Mouse (Mus musculus) heart, postnatal 0 days (tissue): ENCODE data around the gene Grid2. TPM values are rescaled to one million over a fixed set of nuclear protein-coding genes. Genes with fewer than 3 reads are reported as not detected.

Source experiments
- ATAC-seq: fragments of 200-750 bp; cut with Nextera tagmentation; 2 replicates; pipeline ENCODE4 v1.8.0; 2017; ENCODE audit warnings: low read depth, moderate number of reproducible peaks, moderate library complexity; ENCODE audit not compliant: insufficient read depth
- DNase-seq: peaks from one replicate; pipeline ENCODE4 v3.0.0-alpha.2; 2016; ENCODE audit warnings: low spot score
- H3K27ac ChIP-seq: fragments of 300-500 bp; sonication (generic); 2 replicates; pipeline ENCODE4 v1.5.1; 2014; ENCODE audit warnings: low read depth, mild to moderate bottlenecking
- H3K27me3 ChIP-seq: fragments of 300-500 bp; sonication (generic); 2 replicates; pipeline ENCODE4 v1.6.1; 2014; ENCODE audit warnings: low read length, mixed read lengths; ENCODE audit not compliant: control insufficient read depth, insufficient read depth
- H3K36me3 ChIP-seq: fragments of 300-500 bp; sonication (generic); replicated peaks from 2 replicates; pipeline ENCODE4 v1.6.1; 2014; ENCODE audit warnings: low read length, mixed read lengths; ENCODE audit not compliant: control insufficient read depth, insufficient read depth
- H3K4me1 ChIP-seq: fragments of 300-500 bp; sonication (generic); 2 replicates; pipeline ENCODE4 v1.6.1; 2014; ENCODE audit warnings: antibody characterized with exemption; ENCODE audit not compliant: control insufficient read depth, insufficient read depth
- H3K4me2 ChIP-seq: fragments of 300-500 bp; sonication (generic); 2 replicates; pipeline ENCODE4 v1.6.1; 2014; ENCODE audit warnings: low read depth, mild to moderate bottlenecking, low read length, moderate library complexity
- H3K4me3 ChIP-seq: fragments of 300-500 bp; sonication (generic); 2 replicates; pipeline ENCODE4 v1.5.1; 2014; ENCODE audit warnings: low read depth, low read length
- H3K9ac ChIP-seq: fragments of 300-500 bp; sonication (generic); replicated peaks from 2 replicates; pipeline ENCODE4 v1.6.1; 2014; ENCODE audit warnings: low read depth, low read length, mixed read lengths
- H3K9me3 ChIP-seq: fragments of 300-500 bp; sonication (generic); replicated peaks from 2 replicates; pipeline ENCODE4 v1.6.1; 2016; ENCODE audit warnings: low read length; ENCODE audit not compliant: control insufficient read depth
- CTCF ChIP-seq: IDR thresholded peaks from 2 replicates; pipeline ENCODE4 v1.5.1; 2016; ENCODE audit warnings: antibody characterized with exemption, control low read depth, low read depth
- EP300 ChIP-seq: IDR thresholded peaks from 2 replicates; pipeline ENCODE4 v1.6.1; 2016; ENCODE audit warnings: antibody characterized with exemption, low read depth
- WGBS: fragments of 180-500 bp; shearing (Covaris S2); extraction: QIAGEN DNeasy Blood & Tissue Kit; methylation state at CpG from one replicate; pipeline ENCODE4 v1.1.7; 2014; 5-methylcytosine and 5-hydroxymethylcytosine counted together
- polyA plus RNA-seq: library from polyadenylated mRNA; unstranded; fragments of >200 nt; fragmentation: Nextera tagmentation; extraction: Ambion mirVana; gene quantifications from 2 replicates; pipeline ENCODE4 v1.2.1, GENCODE M21; 2015
- total RNA-seq: library from RNA; depleted of rRNA; stranded (reverse); fragments of >200 nt; gene quantifications from 2 replicates; pipeline ENCODE4 v1.2.3, GENCODE M21; 2014; ENCODE audit warnings: low replicate concordance

Gene Grid2
- total and polyA plus RNA-seq, 2 experiments from 2014 or later = 0.10 to 0.27 TPM

DNA sequence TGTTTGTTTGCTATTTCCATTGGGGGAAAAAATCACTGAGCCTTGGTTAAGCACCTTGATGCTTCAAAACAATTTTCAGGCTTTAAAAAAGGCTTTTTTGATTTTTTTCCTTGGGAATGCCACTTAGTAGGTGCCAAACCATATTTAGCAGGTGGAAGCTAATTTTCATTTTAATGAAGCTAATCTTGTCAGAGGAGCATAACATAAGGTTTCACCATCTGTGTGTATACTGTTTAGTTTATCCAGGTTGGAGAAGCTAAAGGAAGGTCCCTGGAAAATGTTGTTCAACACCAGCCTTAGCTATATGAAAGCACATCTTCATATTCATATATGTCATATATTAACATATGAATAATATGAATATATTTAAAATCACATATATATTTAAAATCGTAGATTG lies 161.9 kb downstream of the Grid2 start:
- Histone ChIP-seq H3K9me3 (no peaks in the 10 kb centered on the region), H3K4me3 (no peak overlapping the region), H3K27ac (no peak overlapping the region), H3K36me3 (no peaks in the 10 kb centered on the region), H3K4me2 (no peak overlapping the region), H3K27me3 (no peaks in the 10 kb centered on the region), H3K9ac (no peak overlapping the region), H3K4me1 (no peaks in the 10 kb centered on the region)
- TF ChIP-seq EP300 (no peak), CTCF (no peak)
- DNase-seq = no peak
- 51% methylated on average over 1 of the region's 1 CpGs for WGBS
- ATAC-seq = no peak

DNA sequence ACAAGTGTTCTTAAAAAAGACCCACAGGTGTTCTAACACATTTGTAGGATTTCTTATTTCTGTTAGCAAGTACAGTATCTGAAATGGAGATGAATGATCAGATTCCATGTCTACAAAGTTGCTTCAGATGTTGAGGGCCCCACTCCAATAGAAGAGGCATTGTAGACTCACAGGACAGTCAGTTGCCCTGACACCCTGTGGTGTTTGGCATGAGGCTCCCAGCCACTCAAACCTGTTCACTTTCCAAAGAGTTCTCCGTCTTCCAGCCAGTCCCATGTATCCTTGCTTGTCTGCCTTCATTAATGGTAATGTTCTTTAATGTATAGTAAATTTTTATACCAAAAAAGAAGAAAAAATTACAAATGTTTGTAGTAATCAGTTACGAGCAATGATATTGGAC lies 177.1 kb downstream of the Grid2 start:
- Histone ChIP-seq H3K27me3 (no peaks in the 10 kb centered on the region), H3K9me3 (no peaks in the 10 kb centered on the region), H3K4me2 (no peak overlapping the region), H3K4me3 (no peak overlapping the region), H3K9ac (no peak overlapping the region), H3K4me1 (no peaks in the 10 kb centered on the region), H3K36me3 (no peaks in the 10 kb centered on the region), H3K27ac (no peak overlapping the region)
- DNase-seq (no peak), ATAC-seq (no peak)
- TF ChIP-seq EP300 = no peak
- TF ChIP-seq CTCF = no peak
- 81% methylated on average over 2 of the region's 2 CpGs for WGBS

DNA sequence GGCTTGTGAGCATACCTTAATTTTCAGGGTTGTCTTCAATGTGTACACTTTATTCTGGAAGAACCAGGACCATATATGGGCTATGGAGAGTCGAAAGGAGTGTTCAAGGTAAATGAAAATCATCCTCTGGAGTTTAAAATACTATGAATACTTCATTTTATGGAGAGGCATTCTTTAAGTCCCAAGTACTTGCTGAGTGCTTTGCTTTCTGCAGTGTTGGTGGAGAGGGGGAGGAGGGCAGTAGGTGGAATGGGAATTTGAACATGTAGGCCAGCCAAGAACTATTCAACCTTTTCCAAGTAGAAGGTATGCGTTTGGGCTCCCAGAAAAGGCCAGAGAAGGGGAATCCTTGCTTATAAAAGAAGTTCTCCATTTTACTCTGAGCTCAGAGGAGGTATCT lies 192.5 kb downstream of the Grid2 start:
- Histone ChIP-seq H3K4me1 (peaks cover 7% of the 10 kb centered on the region; the same call in 1 of the 2 replicates), H3K4me3 (no peak overlapping the region), H3K36me3 (no peaks in the 10 kb centered on the region), H3K9ac (no peak overlapping the region), H3K27ac (no peak overlapping the region), H3K4me2 (no peak overlapping the region), H3K27me3 (no peaks in the 10 kb centered on the region), H3K9me3 (no peaks in the 10 kb centered on the region)
- no peak for DNase-seq
- 63% methylated on average over 2 of the region's 2 CpGs for WGBS
- TF ChIP-seq CTCF (no peak), EP300 (no peak)
- no peak for ATAC-seq

DNA sequence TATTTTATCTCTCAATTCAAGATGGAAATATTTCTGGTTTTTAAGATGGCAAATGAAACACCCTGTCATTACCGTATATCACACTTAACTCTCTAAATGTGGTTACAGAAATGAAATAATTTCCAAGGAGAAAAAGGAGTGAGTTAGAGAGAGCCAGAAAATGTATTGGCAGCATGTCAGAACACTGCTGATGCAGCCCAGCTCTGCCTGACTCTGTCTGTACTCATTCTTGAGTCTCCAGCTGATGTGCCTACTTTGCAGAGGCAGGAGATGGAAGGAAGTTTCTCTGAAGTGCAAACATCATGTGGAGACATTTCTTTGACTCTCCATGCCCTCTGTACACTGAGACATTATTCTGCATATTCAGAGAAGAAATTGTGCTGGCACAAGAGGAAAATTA lies 226.5 kb downstream of the Grid2 start:
- Histone ChIP-seq H3K4me2 (no peak overlapping the region), H3K27me3 (no peaks in the 10 kb centered on the region), H3K36me3 (no peaks in the 10 kb centered on the region), H3K27ac (no peak overlapping the region), H3K4me1 (no peaks in the 10 kb centered on the region), H3K4me3 (no peak overlapping the region), H3K9ac (no peak overlapping the region), H3K9me3 (no peaks in the 10 kb centered on the region)
- TF ChIP-seq CTCF (no peak), EP300 (no peak)
- ATAC-seq = no peak
- WGBS = 54% methylated on average over 1 of the region's 1 CpGs
- no peak for DNase-seq

DNA sequence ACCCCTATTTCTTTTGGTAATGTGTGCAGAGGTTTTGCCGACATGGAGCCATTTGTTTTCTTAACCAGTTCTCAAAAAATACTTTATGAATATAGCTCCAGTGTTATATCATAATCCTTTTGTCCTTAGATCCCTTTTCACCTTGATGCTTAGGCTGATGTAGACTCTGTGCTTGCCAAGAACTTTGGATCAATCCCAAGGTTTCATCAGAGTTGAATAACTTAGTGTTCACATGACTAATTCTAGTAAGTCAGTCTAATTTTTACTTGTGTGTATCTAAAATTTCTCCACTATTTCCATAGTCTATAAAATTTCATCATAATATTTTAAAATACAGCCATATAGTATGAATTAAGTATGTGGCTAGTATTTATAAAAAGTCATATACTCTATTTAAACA lies 259.3 kb downstream of the Grid2 start:
- H3K9ac ChIP-seq = no peak overlapping the region
- no peak for DNase-seq
- no peak overlapping the region for H3K4me2 ChIP-seq
- no peaks in the 10 kb centered on the region for H3K4me1 ChIP-seq
- no peaks in the 10 kb centered on the region for H3K9me3 ChIP-seq
- 78% methylated on average over 1 of the region's 1 CpGs for WGBS
- no peak for ATAC-seq
- H3K27me3 ChIP-seq = no peaks in the 10 kb centered on the region
- TF ChIP-seq EP300 = no peak
- no peak for TF ChIP-seq CTCF
- no peaks in the 10 kb centered on the region for H3K36me3 ChIP-seq
- H3K4me3 ChIP-seq = no peak overlapping the region
- H3K27ac ChIP-seq = no peak overlapping the region

DNA sequence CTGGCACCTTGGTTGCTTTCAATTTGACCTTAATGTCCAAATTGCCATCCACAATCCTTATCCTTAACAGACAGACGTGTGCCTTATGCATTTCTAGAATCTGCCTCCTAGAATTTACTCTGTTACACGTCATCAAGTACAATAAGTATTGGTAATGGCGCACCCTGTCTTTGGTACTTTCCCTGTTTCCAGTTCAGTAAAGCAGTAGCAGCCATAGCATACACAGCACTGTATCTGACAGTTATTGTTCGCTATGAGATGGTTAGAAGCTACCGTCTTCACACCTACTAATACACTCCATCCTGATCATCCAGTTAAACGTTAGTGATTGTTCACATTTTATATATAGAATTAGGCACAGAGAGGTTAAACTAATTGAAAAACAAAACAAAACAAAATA lies 260.3 kb downstream of the Grid2 start:
- H3K4me3 ChIP-seq = no peak overlapping the region
- no peak overlapping the region for H3K4me2 ChIP-seq
- ATAC-seq = no peak
- 73% methylated on average over 6 of the region's 6 CpGs for WGBS
- H3K36me3 ChIP-seq = no peaks in the 10 kb centered on the region
- H3K27me3 ChIP-seq = no peaks in the 10 kb centered on the region
- no peaks in the 10 kb centered on the region for H3K9me3 ChIP-seq
- no peak for TF ChIP-seq EP300
- TF ChIP-seq CTCF = no peak
- no peak overlapping the region for H3K9ac ChIP-seq
- H3K4me1 ChIP-seq = no peaks in the 10 kb centered on the region
- no peak overlapping the region for H3K27ac ChIP-seq
- no peak for DNase-seq
